Mouse (Mus musculus) heart, embryonic 15.5 days (tissue): ENCODE measurements around the gene Zfp990. TPM values are rescaled to one million over a fixed set of nuclear protein-coding genes. Genes with fewer than 3 reads are reported as not detected.
"Not testable (repeated sequence)": the region's sequence is repeated elsewhere in the genome, so short reads cannot be mapped to it uniquely, and the experiment has no call there.

Experiments
- ATAC-seq: fragments of 200-750 bp; cut with Nextera tagmentation; replicated peaks from 2 replicates; pipeline ENCODE4 v1.8.0; 2017; ENCODE audit warnings: low read depth, moderate TSS enrichment; ENCODE audit not compliant: insufficient number of reproducible peaks, insufficient read depth, low FRiP score
- H3K27ac ChIP-seq: fragments of 300-500 bp; sonication (generic); 2 replicates; pipeline ENCODE4 v1.5.1; 2015; ENCODE audit warnings: mild to moderate bottlenecking, inconsistent platforms
- H3K27me3 ChIP-seq: fragments of 300-500 bp; sonication (generic); 2 replicates; pipeline ENCODE4 v1.6.1; 2015; ENCODE audit warnings: inconsistent platforms
- H3K36me3 ChIP-seq: fragments of 300-500 bp; sonication (generic); 2 replicates; pipeline ENCODE4 v1.6.1; 2015; ENCODE audit warnings: mild to moderate bottlenecking, inconsistent platforms
- H3K4me1 ChIP-seq: fragments of 300-500 bp; sonication (generic); replicated peaks from 2 replicates; pipeline ENCODE4 v1.6.1; 2015; ENCODE audit warnings: inconsistent platforms
- H3K4me2 ChIP-seq: fragments of 300-500 bp; sonication (generic); 2 replicates; pipeline ENCODE4 v1.6.1; 2015; ENCODE audit warnings: inconsistent platforms, mild to moderate bottlenecking, moderate library complexity
- H3K4me3 ChIP-seq: fragments of 300-500 bp; sonication (generic); 2 replicates; pipeline ENCODE4 v1.5.1; 2015; ENCODE audit warnings: mild to moderate bottlenecking, inconsistent platforms
- H3K9ac ChIP-seq: fragments of 300-500 bp; sonication (generic); 2 replicates; pipeline ENCODE4 v1.6.1; 2015; ENCODE audit warnings: mild to moderate bottlenecking, inconsistent platforms
- H3K9me3 ChIP-seq: fragments of 300-500 bp; sonication (generic); replicated peaks from 2 replicates; pipeline ENCODE4 v1.6.1; 2016; ENCODE audit warnings: inconsistent platforms
- WGBS: fragments of 180-500 bp; shearing (Covaris S2); methylation state at CpG from one replicate; pipeline ENCODE4 v1.1.7; 2015; ENCODE audit warnings: mixed read lengths; 5-methylcytosine and 5-hydroxymethylcytosine counted together
- polyA plus RNA-seq: library from polyadenylated mRNA; unstranded; fragments of >200 nt; fragmentation: Nextera tagmentation; extraction: Ambion mirVana; gene quantifications from 2 replicates; pipeline ENCODE4 v1.2.1, GENCODE M21; 2015

The Zfp990 gene
- polyA plus RNA-seq, 1 experiment from 2014 or later = not detected

GRCm38 (mm10) chr4:145545734-145546349 is 35.3 kb downstream of the Zfp990 start:
- H3K4me3 ChIP-seq, H3K9me3 ChIP-seq, H3K4me2 ChIP-seq, H3K9ac ChIP-seq, H3K4me1 ChIP-seq, H3K27me3 ChIP-seq, ATAC-seq, H3K36me3 ChIP-seq, H3K27ac ChIP-seq: not testable (repeated sequence)
- WGBS = 64% methylated on average over 6 of the region's 6 CpGs

DNA sequence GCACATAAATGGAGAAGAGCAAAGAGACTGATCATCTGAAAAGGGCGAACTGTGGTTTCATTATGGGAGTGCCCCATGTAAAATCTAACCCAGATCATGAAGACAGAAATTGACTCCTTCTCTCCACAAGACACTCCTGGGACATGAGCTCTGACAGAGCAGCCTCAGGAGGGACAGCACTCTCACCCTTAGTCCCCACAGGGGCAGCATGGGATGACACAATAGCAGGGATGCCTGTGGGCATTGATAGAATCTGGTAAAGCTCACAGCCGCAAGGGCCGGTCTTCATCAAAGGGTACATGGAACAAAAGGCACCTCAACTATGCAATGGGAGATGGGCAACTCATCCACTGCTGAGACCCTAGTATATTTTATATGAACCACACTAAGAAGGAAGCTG is 35.9 kb downstream of the Zfp990 start:
- WGBS = 79% methylated on average over 3 of the region's 3 CpGs
- not testable (repeated sequence) for H3K9ac ChIP-seq, H3K36me3 ChIP-seq, H3K4me3 ChIP-seq, H3K27me3 ChIP-seq, ATAC-seq, H3K4me1 ChIP-seq, H3K4me2 ChIP-seq, H3K27ac ChIP-seq
- peaks cover 11% of the 10 kb centered on the region; the same call in 1 of the 2 replicates for H3K9me3 ChIP-seq

DNA sequence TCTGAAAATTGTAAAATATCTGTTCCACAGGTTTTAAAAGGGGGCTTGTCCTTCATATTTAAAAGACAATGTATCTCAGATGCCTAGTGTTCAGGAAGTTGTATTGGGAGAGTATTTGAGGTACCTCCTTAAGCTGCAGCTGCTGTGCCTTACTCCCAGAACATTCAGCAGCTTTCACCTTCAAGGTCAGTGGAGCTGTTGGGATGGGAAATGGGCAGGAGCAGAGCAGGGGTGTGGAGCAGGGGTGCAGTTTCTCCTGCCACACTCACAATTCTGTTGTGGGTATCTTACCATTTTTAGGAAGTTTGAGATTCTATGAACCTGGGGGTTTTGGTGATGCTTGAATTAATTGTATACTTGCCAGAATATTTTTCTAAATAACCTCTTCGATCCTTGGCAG is 46.1 kb downstream of the Zfp990 start:
- H3K36me3 ChIP-seq = no peaks in the 10 kb centered on the region
- no peak overlapping the region for H3K4me2 ChIP-seq
- H3K4me1 ChIP-seq = no peaks in the 10 kb centered on the region
- 58% methylated on average over 1 of the region's 1 CpGs for WGBS
- H3K9me3 ChIP-seq = 0 out of 2 replicates have a peak, but pooled peaks cover 6% of the 10 kb centered on the region
- H3K4me3 ChIP-seq = no peak overlapping the region
- no peak overlapping the region for H3K27ac ChIP-seq
- H3K27me3 ChIP-seq = no peaks in the 10 kb centered on the region
- no peak for ATAC-seq
- H3K9ac ChIP-seq = no peak overlapping the region

- 34% methylated on average over 3 of the region's 3 CpGs for WGBS
- ATAC-seq = no peak
Observed at GRCm38 (mm10) chr4:145559505-145560099, 49.0 kb downstream of the Zfp990 start.

GRCm38 (mm10) chr4:145564111-145564821 is 53.7 kb downstream of the Zfp990 start:
- H3K36me3 ChIP-seq = no peaks in the 10 kb centered on the region
- H3K9me3 ChIP-seq = 0 out of 2 replicates have a peak, but pooled peaks cover 9% of the 10 kb centered on the region
- WGBS = 59% methylated on average over 3 of the region's 3 CpGs
- H3K9ac ChIP-seq = no peak overlapping the region
- no peak overlapping the region for H3K27ac ChIP-seq
- no peak overlapping the region for H3K4me3 ChIP-seq
- H3K4me2 ChIP-seq = no peak overlapping the region
- H3K27me3 ChIP-seq = no peaks in the 10 kb centered on the region
- ATAC-seq = no peak
- no peaks in the 10 kb centered on the region for H3K4me1 ChIP-seq

More at GRCm38 (mm10) chr4:145559505-145560099, 49.0 kb downstream of the Zfp990 start:
- no peaks in the 10 kb centered on the region for H3K4me1 ChIP-seq
- H3K4me2 ChIP-seq = no peak overlapping the region
- H3K27ac ChIP-seq = no peak overlapping the region
- no peak overlapping the region for H3K9ac ChIP-seq
- H3K9me3 ChIP-seq = 0 out of 2 replicates have a peak, but pooled peaks cover 6% of the 10 kb centered on the region
- no peaks in the 10 kb centered on the region for H3K27me3 ChIP-seq
- no peaks in the 10 kb centered on the region for H3K36me3 ChIP-seq
- H3K4me3 ChIP-seq = no peak overlapping the region

GRCm38 (mm10) chr4:145570461-145570860 is 59.9 kb downstream of the Zfp990 start:
- ATAC-seq, H3K4me1 ChIP-seq, H3K9me3 ChIP-seq, H3K27ac ChIP-seq, H3K9ac ChIP-seq, H3K27me3 ChIP-seq, H3K36me3 ChIP-seq, H3K4me3 ChIP-seq, H3K4me2 ChIP-seq: not testable (repeated sequence)
- 89% methylated on average over 6 of the region's 10 CpGs for WGBS

- not testable (repeated sequence) for H3K36me3 ChIP-seq, H3K27me3 ChIP-seq, H3K9ac ChIP-seq, H3K4me3 ChIP-seq, H3K4me2 ChIP-seq, H3K9me3 ChIP-seq, H3K4me1 ChIP-seq, H3K27ac ChIP-seq, ATAC-seq
- 82% methylated on average over 8 of the region's 8 CpGs for WGBS
Observed at GRCm38 (mm10) chr4:145576623-145577022, 66.1 kb downstream of the Zfp990 start.

- 77% methylated on average over 1 of the region's 1 CpGs for WGBS
Observed at GRCm38 (mm10) chr4:145580333-145580732, 69.8 kb downstream of the Zfp990 start.

GRCm38 (mm10) chr4:145585078-145585477 is 74.5 kb downstream of the Zfp990 start, which contains the start of gene Gm13212:
TSS of gene Gm13212 (plus strand) at chr4:145585166.
- Histone ChIP-seq H3K4me3 (peak within 1 kb of the TSS; percentile 45), H3K9ac (peak within 1 kb of the TSS; percentile 12; the same call in 1 of the 2 replicates), H3K4me2 (peak within 1 kb of the TSS; percentile 53)
- 17% methylated on average over 11 of the region's 11 CpGs for WGBS
- H3K9me3 ChIP-seq, H3K27me3 ChIP-seq, H3K36me3 ChIP-seq, H3K4me1 ChIP-seq, H3K27ac ChIP-seq: not testable (repeated sequence)
- 0 out of 2 replicates have a peak, but pooled peaks have one; percentile 31 for ATAC-seq

More at GRCm38 (mm10) chr4:145580333-145580732, 69.8 kb downstream of the Zfp990 start:
- ATAC-seq, H3K4me3 ChIP-seq, H3K36me3 ChIP-seq, H3K27me3 ChIP-seq, H3K9me3 ChIP-seq, H3K4me2 ChIP-seq, H3K4me1 ChIP-seq, H3K9ac ChIP-seq, H3K27ac ChIP-seq: not testable (repeated sequence)

GRCm38 (mm10) chr4:145586046-145586445 is 75.5 kb downstream of the Zfp990 start:
- 66% methylated on average over 2 of the region's 2 CpGs for WGBS
- not testable (repeated sequence) for H3K27me3 ChIP-seq, H3K9me3 ChIP-seq, H3K4me2 ChIP-seq, H3K9ac ChIP-seq, H3K4me3 ChIP-seq, H3K4me1 ChIP-seq, H3K36me3 ChIP-seq, ATAC-seq, H3K27ac ChIP-seq
